Mouse (Mus musculus): ENCODE results near the gene Stx1a. TPM values are rescaled to one million over a fixed set of nuclear protein-coding genes. Genes with fewer than 3 reads are reported as not detected.

Stx1a gene
- polyA plus RNA-seq, 1 experiment = 5.1 TPM

- peak overlapping the region; percentile 100 for H3K27ac ChIP-seq (ENCODE audit: insufficient read depth, low read depth, low read length)
- H3K36me3 ChIP-seq (ENCODE audit: control insufficient read depth, insufficient read depth, low read length) = peaks cover 7% of the 10 kb centered on the region
- H3K27me3 ChIP-seq (ENCODE audit: control insufficient read depth, insufficient read depth, low read length) = no peaks in the 10 kb centered on the region
- TF ChIP-seq CTCF (IDR thresholded peaks at IDR 0.05; ENCODE audit: extremely low read depth, insufficient read length, insufficient replicate concordance, low read depth, low read length) (no peak), POLR2A (IDR thresholded peaks at IDR 0.05; ENCODE audit: low read depth, low read length) (peak; percentile 19; the same call in 1 of the 2 replicates)
- peaks cover 20% of the 10 kb centered on the region for H3K4me1 ChIP-seq (ENCODE audit: control insufficient read depth, insufficient read depth, insufficient read length, low read length)
- peak overlapping the region; percentile 69 for H3K4me3 ChIP-seq (ENCODE audit: low read depth, low read length)
- 36% methylated on average over 26 of the region's 26 CpGs for WGBS
Observed at GRCm38 (mm10) chr5:135011809-135012613, 11.3 kb upstream of the Stx1a start.

- WGBS = 9% methylated on average over 16 of the region's 16 CpGs
- Histone ChIP-seq H3K36me3 (ENCODE audit: control insufficient read depth, insufficient read depth, low read length) (peaks cover 7% of the 10 kb centered on the region), H3K4me3 (ENCODE audit: low read depth, low read length) (peak overlapping the region; percentile 69), H3K4me1 (ENCODE audit: control insufficient read depth, insufficient read depth, insufficient read length, low read length) (peaks cover 16% of the 10 kb centered on the region), H3K27ac (ENCODE audit: insufficient read depth, low read depth, low read length) (peak overlapping the region; percentile 100), H3K27me3 (ENCODE audit: control insufficient read depth, insufficient read depth, low read length) (no peaks in the 10 kb centered on the region)
- TF ChIP-seq CTCF (IDR thresholded peaks at IDR 0.05; ENCODE audit: extremely low read depth, insufficient read length, insufficient replicate concordance, low read depth, low read length) (peak; percentile 69), POLR2A (IDR thresholded peaks at IDR 0.05; ENCODE audit: low read depth, low read length) (peak; percentile 23; the same call in 1 of the 2 replicates)
Observed at GRCm38 (mm10) chr5:135012671-135013441, 10.4 kb upstream of the Stx1a start.

- peak; percentile 96 for TF ChIP-seq CTCF (IDR thresholded peaks at IDR 0.05; ENCODE audit: extremely low read depth, insufficient read length, insufficient replicate concordance, low read depth, low read length)
- no peak for TF ChIP-seq POLR2A (IDR thresholded peaks at IDR 0.05; ENCODE audit: low read depth, low read length)
Observed at GRCm38 (mm10) chr5:135015497-135015896, 7.8 kb upstream of the Stx1a start.

GRCm38 (mm10) chr5:135016224-135016759, 7.0 kb upstream of the Stx1a start:
- 29% methylated on average over 4 of the region's 4 CpGs for WGBS
- TF ChIP-seq CTCF (IDR thresholded peaks at IDR 0.05; ENCODE audit: extremely low read depth, insufficient read length, insufficient replicate concordance, low read depth, low read length) (peak; percentile 19; the same call in 1 of the 2 replicates), POLR2A (IDR thresholded peaks at IDR 0.05; ENCODE audit: low read depth, low read length) (no peak)
- H3K4me3 ChIP-seq (ENCODE audit: low read depth, low read length) = no peak overlapping the region
- no peaks in the 10 kb centered on the region for H3K27me3 ChIP-seq (ENCODE audit: control insufficient read depth, insufficient read depth, low read length)
- peaks cover 3% of the 10 kb centered on the region for H3K36me3 ChIP-seq (ENCODE audit: control insufficient read depth, insufficient read depth, low read length)
- no peak overlapping the region for H3K27ac ChIP-seq (ENCODE audit: insufficient read depth, low read depth, low read length)
- 0 out of 2 replicates have a peak, but pooled peaks cover 2% of the 10 kb centered on the region for H3K4me1 ChIP-seq (ENCODE audit: control insufficient read depth, insufficient read depth, insufficient read length, low read length)

More at GRCm38 (mm10) chr5:135015497-135015896, 7.8 kb upstream of the Stx1a start:
- H3K27me3 ChIP-seq (ENCODE audit: control insufficient read depth, insufficient read depth, low read length) = no peaks in the 10 kb centered on the region
- H3K4me1 ChIP-seq (ENCODE audit: control insufficient read depth, insufficient read depth, insufficient read length, low read length) = peaks cover 9% of the 10 kb centered on the region
- no peak overlapping the region for H3K4me3 ChIP-seq (ENCODE audit: low read depth, low read length)
- WGBS = 15% methylated on average over 7 of the region's 7 CpGs
- H3K36me3 ChIP-seq (ENCODE audit: control insufficient read depth, insufficient read depth, low read length) = peaks cover 7% of the 10 kb centered on the region
- H3K27ac ChIP-seq (ENCODE audit: insufficient read depth, low read depth, low read length) = no peak overlapping the region

GRCm38 (mm10) chr5:135021814-135022213, 1.5 kb upstream of the Stx1a start:
- no peak overlapping the region for H3K4me3 ChIP-seq (ENCODE audit: low read depth, low read length)
- peaks cover 6% of the 10 kb centered on the region for H3K4me1 ChIP-seq (ENCODE audit: control insufficient read depth, insufficient read depth, insufficient read length, low read length)
- H3K27me3 ChIP-seq (ENCODE audit: control insufficient read depth, insufficient read depth, low read length) = no peaks in the 10 kb centered on the region
- WGBS = 22% methylated on average over 6 of the region's 6 CpGs
- TF ChIP-seq CTCF (IDR thresholded peaks at IDR 0.05; ENCODE audit: extremely low read depth, insufficient read length, insufficient replicate concordance, low read depth, low read length) (no peak), POLR2A (IDR thresholded peaks at IDR 0.05; ENCODE audit: low read depth, low read length) (no peak)
- H3K36me3 ChIP-seq (ENCODE audit: control insufficient read depth, insufficient read depth, low read length) = no peaks in the 10 kb centered on the region
- H3K27ac ChIP-seq (ENCODE audit: insufficient read depth, low read depth, low read length) = no peak overlapping the region

- TF ChIP-seq POLR2A (IDR thresholded peaks at IDR 0.05; ENCODE audit: low read depth, low read length) (no peak), CTCF (IDR thresholded peaks at IDR 0.05; ENCODE audit: extremely low read depth, insufficient read length, insufficient replicate concordance, low read depth, low read length) (no peak)
- Histone ChIP-seq H3K27me3 (ENCODE audit: control insufficient read depth, insufficient read depth, low read length) (no peaks in the 10 kb centered on the region), H3K4me3 (ENCODE audit: low read depth, low read length) (no peak overlapping the region), H3K4me1 (ENCODE audit: control insufficient read depth, insufficient read depth, insufficient read length, low read length) (peaks cover 16% of the 10 kb centered on the region), H3K27ac (ENCODE audit: insufficient read depth, low read depth, low read length) (no peak overlapping the region), H3K36me3 (ENCODE audit: control insufficient read depth, insufficient read depth, low read length) (no peaks in the 10 kb centered on the region)
- 48% methylated on average over 11 of the region's 11 CpGs for WGBS
Observed at GRCm38 (mm10) chr5:135024665-135025224, 1.5 kb downstream of the Stx1a start.
